Mouse (Mus musculus) left cerebral cortex, postnatal 36 days (tissue): ENCODE results near the gene Fra10ac1. TPM values are rescaled to one million over a fixed set of nuclear protein-coding genes. Genes with fewer than 3 reads are reported as not detected.

Experiments used
- DNase-seq, 2 experiments: peaks; one replicate each; pipeline ENCODE4 v3.0.0; 2021 to 2022; ENCODE audit warnings: low spot score in 2 of 2, mixed read lengths in 1 of 2
- intact Hi-C: fragments of 180-260 bp; cut with DNase I; formaldehyde crosslinking; loops from one replicate; pipeline ENCODE4 v1.15.1; 2025
- total RNA-seq, 2 experiments: library from RNA; stranded (reverse); gene quantifications; 2 replicates each; pipeline ENCODE4 v1.2.3; 2021

The Fra10ac1 gene
- total RNA-seq, 2 experiments from 2014 or later, result 12.6 to 16.0 TPM

GRCm38 (mm10) chr19:38237834-38238212 lies 13.9 kb upstream of the Fra10ac1 start:
- intact Hi-C loops, result loop anchor here (1.0 kb wide), 2 partner anchors 14 to 27 kb away; partner anchors contain the start of gene Fra10ac1
- no peak for DNase-seq

GRCm38 (mm10) chr19:38236526-38236925 lies 12.6 kb upstream of the Fra10ac1 start:
- DNase-seq, result no peak
- intact Hi-C loops, result no loop called here

- no peak for DNase-seq
- intact Hi-C loops, result no loop called here
These were observed 8.6 kb upstream of the Fra10ac1 start for GRCm38 (mm10) chr19:38232516-38232915.

- intact Hi-C loops, result no loop called here
- DNase-seq, result no peak
These were observed 8.1 kb upstream of the Fra10ac1 start for GRCm38 (mm10) chr19:38232087-38232486.

GRCm38 (mm10) chr19:38228699-38229098 lies 4.7 kb upstream of the Fra10ac1 start:
- intact Hi-C loops, result loop anchor here (10.0 kb wide), 1 partner anchor 96 kb away; no protein-coding TSS in a partner anchor

GRCm38 (mm10) chr19:38224685-38225060 lies 717 bp upstream of the Fra10ac1 start:
- DNase-seq, result peak; percentile 29 to 52
- intact Hi-C loops, result loop anchor here (1.0 to 10.0 kb wide), 4 partner anchors 14 to 128 kb away; partner anchors contain the start of gene Lgi1

More at GRCm38 (mm10) chr19:38228699-38229098, 4.7 kb upstream of the Fra10ac1 start:
- DNase-seq, result no peak

- peak in 1 of 2 experiments; percentile 24 for DNase-seq
- intact Hi-C loops, result loop anchor here (5.0 to 10.0 kb wide), 2 partner anchors 101 to 129 kb away; no protein-coding TSS in a partner anchor
These were observed 526 bp downstream of the Fra10ac1 start for GRCm38 (mm10) chr19:38223356-38223904.

GRCm38 (mm10) chr19:38217696-38218095 lies 6.3 kb downstream of the Fra10ac1 start:
- no peak for DNase-seq
- intact Hi-C loops, result no loop called here

- intact Hi-C loops, result loop anchor here (5.0 kb wide), 1 partner anchor 146 kb away; no protein-coding TSS in a partner anchor
- no peak for DNase-seq
These were observed 17.3 kb downstream of the Fra10ac1 start for GRCm38 (mm10) chr19:38206669-38207068.

- intact Hi-C loops, result loop anchor here (5.0 kb wide), 2 partner anchors 111 to 241 kb away; no protein-coding TSS in a partner anchor
- no peak for DNase-seq
These were observed 25.2 kb downstream of the Fra10ac1 start for GRCm38 (mm10) chr19:38198731-38199130.

- intact Hi-C loops, result loop anchor here (5.0 kb wide), 2 partner anchors 108 to 238 kb away; no protein-coding TSS in a partner anchor
These were observed 28.7 kb downstream of the Fra10ac1 start for GRCm38 (mm10) chr19:38195245-38195644.

GRCm38 (mm10) chr19:38191446-38191845 lies 32.5 kb downstream of the Fra10ac1 start:
- no peak for DNase-seq
- intact Hi-C loops, result no loop called here

More at GRCm38 (mm10) chr19:38195245-38195644, 28.7 kb downstream of the Fra10ac1 start:
- no peak for DNase-seq

- intact Hi-C loops, result no loop called here
- DNase-seq, result no peak
These were observed 33.4 kb downstream of the Fra10ac1 start for GRCm38 (mm10) chr19:38190606-38191005.

GRCm38 (mm10) chr19:38187345-38187680 lies 36.6 kb downstream of the Fra10ac1 start:
- no peak for DNase-seq
- intact Hi-C loops, result no loop called here

GRCm38 (mm10) chr19:38186631-38187344 lies 37.2 kb downstream of the Fra10ac1 start:
- intact Hi-C loops, result no loop called here
- no peak for DNase-seq

- no peak for DNase-seq
- intact Hi-C loops, result no loop called here
These were observed 44.3 kb downstream of the Fra10ac1 start for GRCm38 (mm10) chr19:38179675-38180074.

- intact Hi-C loops, result no loop called here
- DNase-seq, result no peak
These were observed 59.3 kb downstream of the Fra10ac1 start for GRCm38 (mm10) chr19:38164633-38165032.

GRCm38 (mm10) chr19:38161648-38162354 lies 62.2 kb downstream of the Fra10ac1 start:
- no peak for DNase-seq
- intact Hi-C loops, result no loop called here

- no peak for DNase-seq
- intact Hi-C loops, result no loop called here
These were observed 67.7 kb downstream of the Fra10ac1 start for GRCm38 (mm10) chr19:38156243-38156642.

GRCm38 (mm10) chr19:38143540-38144271 lies 80.2 kb downstream of the Fra10ac1 start:
- intact Hi-C loops, result no loop called here
- no peak for DNase-seq
